Mouse (Mus musculus): ENCODE data around the gene Nol3.
"Not testable (repeated sequence)": the region's sequence is repeated elsewhere in the genome, so short reads cannot be mapped to it uniquely, and the experiment has no call there.

The Nol3 gene

DNA sequence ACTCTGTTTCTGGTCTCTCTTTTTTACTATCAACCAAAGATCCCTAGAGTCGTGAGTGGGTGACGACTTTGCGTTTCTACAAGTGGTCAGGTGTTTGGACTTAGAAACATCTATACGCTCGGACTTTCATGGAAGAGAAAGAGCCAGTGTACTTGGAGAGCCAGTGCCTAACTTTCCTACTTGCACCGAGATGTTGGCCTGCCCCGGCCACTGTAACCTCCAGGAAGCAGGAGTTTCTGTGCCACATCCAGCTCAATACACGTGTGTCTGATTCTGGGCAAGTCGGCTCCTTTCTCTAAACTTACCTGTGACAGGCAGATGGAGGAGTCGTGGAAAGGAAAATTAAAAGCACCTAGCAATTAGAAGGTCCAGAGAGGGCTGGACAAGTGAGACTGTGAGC lies at the start of gene Nol3:
TSS of gene Nol3 (plus strand) at position 301 of the 400 bp plus-strand sequence.
- DNase-seq (ENCODE audit: low spot score), result no peak

DNA sequence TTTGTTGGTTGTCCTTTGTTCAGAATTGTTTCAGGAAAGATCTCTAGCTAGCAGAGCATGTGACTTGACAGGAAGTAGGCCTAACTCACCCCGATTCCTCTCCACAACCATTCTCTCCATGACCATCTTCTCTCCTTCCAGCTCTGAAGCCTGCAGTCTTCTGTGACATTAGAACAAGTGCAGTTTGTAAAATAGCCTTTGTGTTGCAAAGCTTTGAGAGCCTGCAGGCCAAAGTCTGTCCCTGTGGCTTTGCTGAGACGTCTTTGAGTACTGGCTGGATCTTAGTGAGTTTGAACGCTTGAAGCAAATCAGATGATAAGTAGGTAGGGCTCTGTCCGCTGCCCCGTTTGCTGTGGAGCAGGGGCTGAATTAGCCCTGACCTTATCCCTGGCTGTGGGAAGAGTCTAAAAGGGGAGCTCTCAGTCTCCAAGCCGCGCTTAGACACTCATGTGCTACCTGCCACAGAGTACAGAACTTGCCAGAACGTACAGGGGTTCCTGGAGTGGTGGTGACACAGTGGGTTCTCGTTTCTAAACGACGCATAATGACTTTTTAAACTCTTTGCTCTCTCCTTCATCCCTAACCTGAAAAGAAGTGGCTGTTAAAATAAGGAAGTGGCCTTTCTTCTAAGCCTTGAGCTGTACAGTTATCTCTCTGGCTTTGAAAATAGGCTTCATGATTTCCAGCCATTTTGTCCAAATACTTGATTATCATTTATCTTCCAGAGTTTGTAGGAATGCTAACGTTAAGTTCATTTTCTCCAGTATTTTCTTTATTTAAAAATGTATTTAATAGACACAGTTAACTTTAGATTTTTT lies 44.2 kb upstream of the Nol3 start:
- DNase-seq (ENCODE audit: low spot score), result no peak

DNA sequence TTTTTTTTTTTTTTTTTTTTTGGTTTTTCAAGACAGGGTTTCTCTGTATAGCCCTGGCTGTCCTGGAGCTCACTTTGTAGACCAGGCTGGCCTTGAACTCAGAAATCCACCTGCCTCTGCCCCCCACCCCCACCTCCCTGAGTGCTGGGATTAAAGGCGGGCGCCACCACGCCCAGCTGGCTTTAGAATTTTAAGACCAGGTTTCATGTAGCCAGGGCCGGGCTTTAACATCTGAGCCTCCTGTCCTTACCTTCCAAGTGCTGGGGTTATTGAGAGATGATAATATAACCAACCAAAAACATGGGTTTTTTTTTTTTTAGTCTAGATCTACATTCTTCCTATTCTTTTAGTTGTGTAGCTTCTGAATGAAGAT lies 43.6 kb upstream of the Nol3 start:
- DNase-seq (ENCODE audit: low spot score), result not testable (repeated sequence)

DNA sequence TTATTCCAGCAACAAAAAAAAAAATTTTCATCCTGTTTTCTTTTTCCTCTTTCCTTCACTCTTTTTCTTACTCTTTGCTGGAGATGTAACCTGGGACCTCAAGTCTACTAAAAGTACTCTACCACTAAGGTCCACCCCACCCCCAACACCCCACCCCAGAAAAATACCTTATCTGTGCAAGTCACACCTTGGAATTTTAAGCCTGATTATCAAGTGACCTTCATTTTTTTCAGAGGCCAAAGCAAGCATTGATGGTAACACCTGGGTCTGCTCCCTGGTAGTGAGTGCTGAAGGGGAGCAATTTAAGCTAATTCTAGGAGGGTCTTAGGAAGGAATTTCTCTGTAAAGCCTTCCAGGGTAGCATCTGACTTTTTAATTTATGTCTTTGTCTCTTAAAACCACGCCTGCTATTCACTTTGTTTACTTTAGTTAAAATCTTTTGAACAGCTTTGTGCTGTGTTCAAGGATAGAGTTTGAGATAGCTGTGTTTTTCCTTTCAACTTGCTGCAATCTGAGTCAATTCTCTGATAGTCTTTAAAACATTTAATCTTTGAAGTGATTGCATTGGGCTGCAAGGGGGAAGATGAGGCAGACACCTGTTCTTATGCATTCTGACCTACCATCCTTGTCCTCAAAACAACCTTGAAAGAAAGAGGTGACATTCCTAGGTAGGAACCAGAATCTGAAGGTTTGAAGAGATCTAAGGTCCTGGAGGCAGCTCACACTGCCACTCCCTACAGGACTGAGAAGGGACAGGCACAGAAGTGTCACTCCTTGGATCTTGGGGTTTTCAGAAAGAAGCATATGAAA lies 42.6 kb upstream of the Nol3 start:
- DNase-seq (ENCODE audit: low spot score), result no peak

DNA sequence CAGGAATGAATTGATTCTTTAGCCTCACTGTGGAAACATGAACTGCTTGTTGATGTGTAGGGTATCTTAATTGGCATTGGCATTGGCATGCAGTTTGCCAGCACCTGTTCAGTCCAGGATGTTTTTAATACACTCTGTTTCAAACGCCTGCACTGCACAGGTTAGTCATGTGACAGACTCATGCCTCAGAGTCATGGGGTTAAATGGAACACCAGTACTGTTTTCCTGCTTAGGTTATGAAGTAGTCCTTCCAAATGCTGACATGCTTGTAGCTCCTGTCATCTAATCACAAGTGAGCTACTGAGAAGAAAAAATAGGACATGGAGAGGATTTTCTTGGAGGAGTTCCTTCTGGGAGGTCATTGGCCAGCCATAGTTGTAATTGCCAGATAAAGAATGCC lies 40.7 kb upstream of the Nol3 start:
- no peak for DNase-seq (ENCODE audit: low spot score)

DNA sequence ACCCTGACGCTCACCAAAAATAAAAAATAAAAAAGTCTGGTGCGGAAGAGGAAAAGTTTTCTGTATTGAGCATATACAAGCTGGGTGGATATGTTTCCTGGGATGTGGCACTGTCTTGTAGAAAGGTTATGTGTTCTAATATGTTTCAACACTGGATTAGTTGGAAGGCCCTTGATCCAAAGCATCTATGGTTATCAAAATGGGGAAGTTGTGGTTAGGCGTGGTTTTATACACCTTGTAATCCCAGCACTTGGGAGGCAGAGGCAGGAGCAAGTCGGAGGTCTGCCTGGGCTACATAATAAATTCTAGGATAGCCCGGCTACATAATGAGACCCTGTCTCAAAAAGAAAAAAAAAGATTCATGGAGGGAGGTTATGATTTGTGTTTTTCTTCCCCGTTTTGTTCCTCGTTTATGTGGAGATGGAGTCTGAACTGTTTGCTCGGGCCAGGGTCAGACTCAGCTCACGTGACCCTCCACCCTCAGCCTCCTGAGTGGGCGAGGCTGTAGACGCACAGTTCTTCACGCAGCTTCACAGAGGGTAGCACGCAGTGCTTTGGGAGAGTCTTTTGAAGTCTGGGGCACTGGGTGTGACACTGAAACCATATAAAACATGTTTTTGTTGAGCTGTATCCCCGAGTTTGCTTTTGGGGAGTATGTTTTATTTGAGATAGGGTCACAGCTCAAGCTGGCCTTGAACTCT lies 38.3 kb upstream of the Nol3 start:
- no peak for DNase-seq (ENCODE audit: low spot score)

DNA sequence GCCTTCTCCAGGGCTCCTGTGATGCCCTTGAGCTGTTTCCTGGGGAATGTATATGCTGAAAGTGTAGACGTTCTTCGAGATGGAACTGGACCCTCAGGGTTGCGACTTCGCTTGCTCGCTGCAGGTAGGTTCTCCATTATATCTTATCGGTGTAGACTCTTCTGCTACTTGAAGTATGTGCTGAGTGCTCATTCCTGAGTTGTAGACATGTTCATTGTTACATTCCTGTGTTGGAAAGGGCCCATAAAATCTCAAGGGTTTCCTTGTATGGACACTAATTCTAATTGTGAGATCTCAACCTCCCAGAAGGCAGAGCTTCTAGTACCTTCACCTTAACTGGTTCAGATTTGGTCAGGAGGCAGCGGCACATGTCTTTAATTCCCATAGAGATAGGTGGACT lies 34.9 kb upstream of the Nol3 start:
- no peak for DNase-seq (ENCODE audit: low spot score)

DNA sequence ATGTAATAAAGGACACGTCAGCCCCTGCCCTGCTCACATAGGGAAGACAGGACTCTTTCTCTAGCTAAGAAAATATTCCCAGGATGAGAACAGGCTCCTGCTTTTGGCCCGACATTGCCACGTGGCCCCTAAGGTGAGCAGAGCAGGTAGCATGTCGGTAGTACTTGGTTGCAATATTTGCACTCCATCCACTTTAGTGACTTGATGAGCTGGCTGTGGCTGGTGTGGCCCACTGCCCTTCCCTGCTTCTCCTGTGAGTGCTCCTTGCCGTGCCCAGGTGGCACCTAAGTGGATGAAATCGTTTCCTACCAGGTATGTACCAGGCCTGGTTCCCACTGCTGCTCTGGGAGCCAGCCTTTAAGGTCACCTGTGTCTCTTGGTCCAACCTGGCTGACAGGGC lies 24.0 kb upstream of the Nol3 start:
- DNase-seq (ENCODE audit: low spot score), result no peak

DNA sequence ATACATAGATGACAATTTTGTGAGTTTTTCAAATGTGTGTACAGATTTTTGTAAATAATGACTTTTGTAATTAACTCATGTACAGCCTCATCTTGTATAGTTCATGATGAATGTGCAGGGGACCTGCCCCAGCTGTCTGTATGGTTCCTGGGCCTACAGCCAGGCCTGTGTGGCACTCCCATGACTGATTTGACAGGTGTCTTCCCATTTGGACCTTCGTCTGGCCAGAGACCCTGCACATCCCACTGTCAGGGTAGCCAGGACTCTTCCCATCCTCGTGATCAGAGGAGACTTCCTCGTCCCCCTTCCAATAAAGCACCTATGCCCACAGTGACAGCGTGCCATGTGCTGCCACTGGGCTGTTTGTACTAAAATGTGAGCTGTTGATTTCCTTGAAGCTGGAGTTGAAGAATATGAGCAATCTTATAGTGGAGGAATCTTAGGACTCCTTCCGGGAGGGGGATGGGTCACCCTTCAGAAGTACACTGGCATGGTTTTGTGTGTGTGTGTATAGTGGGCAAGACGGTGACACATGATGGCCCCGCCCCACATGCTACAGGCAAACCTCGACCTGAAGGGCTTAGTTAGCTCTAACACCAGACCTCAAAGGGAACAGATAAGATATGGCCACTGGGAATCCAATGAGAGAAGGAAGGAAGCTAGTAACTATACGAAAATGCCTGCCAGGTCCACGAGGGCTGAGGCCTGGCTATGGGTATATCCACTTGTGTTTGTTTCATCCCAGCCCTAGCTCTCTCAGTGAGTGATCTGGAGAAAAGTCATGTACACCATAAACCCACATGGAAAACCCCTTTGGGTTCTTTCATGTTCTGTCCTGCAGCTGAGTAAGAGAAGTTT lies 23.0 kb upstream of the Nol3 start:
- DNase-seq (ENCODE audit: low spot score), result no peak

DNA sequence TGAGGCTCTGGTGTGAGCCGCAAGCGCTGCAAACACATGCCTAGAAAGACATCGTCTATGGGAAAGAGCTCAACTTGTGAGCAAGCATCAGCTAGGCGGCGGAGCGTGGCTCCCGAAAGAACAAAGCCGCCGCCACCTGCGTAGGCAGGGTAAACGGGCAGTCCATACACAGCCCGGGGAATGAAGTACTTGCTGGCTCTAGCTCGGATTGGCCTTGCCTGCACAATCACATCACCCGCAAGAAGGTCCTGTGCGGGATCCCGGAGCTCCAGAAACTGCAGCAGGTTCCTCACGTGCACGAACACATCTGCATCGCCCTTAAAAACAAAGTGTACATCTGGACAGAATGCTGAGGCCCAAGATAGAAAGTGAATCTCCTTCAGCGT lies 22.2 kb upstream of the Nol3 start:
- DNase-seq (ENCODE audit: low spot score), result no peak

DNA sequence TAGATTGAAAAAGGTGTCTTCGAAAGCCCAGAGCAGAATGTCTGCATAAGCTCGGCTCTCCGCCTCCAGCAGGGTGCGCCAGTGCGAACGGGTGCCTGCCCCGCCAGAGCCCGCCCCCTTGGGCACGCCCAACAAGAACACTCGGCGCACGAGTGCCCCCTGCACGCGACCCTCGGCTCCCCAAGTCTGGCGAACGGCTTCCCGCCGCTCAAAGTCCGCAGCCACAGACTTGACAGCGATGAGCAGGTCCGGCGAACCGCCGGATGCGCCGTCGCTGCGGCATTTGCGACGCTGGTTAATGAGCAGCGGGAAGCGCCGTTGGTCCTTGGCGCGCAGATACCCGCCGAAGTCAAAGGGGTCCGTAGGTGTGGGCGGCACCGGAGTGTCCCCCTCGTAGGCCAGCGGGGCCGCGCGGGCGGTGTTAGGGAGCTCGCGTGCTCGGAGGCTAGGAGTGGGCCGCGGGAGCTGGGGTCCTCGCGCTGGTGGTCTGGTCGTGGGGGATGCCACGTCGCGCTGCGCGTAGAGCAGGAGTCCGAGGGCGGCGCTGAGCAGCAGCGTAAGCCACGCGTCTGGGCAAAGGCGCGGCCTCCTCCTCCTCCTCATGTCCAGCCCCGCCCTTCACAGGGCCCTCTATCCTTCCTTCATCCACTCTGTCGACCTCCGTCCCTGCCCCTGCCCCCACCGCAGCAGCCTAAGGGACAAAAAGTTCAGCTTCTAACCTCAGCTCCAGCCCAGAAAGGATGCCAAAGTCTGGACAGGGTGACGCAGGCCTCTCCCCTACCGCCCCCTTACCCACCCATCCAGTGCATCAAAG lies 21.6 kb upstream of the Nol3 start:
- peak; percentile 72 for DNase-seq (ENCODE audit: low spot score)

DNA sequence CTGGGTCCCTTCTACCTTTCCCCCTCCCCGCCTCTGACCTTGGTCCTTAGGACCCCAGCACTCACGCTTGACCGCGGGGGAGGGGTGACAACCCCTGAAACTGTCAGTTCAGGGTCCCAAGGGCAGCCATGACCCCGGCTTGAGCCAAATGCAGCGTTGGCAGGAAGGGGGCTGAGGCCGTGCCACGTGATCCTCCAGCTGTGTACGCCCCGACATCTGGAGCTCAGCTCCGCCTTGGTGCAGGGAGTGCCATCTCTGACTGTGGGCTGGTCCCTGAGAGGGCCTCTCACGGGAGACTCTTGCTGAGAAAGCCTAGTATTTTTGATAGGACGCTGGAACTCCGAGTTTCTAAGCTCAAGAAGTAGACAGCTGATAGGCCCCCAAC lies 21.0 kb upstream of the Nol3 start, which contains the start of gene B3gnt9:
TSS of gene B3gnt9 (minus strand) at position 188 of the 385 bp plus-strand sequence.
- no peak for DNase-seq (ENCODE audit: low spot score)

DNA sequence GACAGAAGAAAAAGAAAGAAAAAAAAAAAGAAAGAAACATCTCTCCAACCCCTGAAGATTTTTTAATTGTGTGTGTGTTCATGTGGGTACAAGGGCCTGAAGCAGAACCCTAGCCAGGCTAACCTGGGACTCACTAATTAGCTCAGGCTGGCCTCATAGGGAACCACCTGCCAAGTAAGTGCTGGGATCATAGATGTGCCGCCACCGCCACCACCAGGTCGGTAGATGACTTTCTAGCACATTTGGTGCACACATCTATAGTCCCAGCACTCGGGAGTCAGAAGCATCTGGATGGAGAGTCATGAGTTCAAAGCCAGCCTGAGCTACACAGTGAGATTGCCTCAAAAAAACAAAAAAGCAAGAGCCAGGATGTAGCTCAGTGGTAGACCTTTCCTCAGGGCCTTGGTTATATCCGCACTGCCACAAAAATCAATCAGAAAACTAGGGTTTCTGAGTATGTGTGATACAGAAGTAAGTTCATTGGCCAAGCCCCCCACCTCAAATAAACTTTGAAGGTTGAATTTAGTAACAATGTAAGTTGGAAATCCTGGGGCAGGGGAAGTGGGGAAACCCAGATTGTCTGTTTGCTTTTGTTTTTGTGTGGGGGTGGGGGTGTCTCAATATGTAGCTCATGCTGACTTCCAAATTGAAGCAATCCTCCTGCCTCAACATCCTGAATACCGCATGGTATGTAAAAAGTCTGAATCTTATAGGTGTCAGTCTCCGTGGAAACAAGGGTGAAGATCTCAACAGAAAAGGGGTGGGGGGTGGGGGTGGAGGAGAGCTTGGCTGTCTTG lies 18.4 kb upstream of the Nol3 start:
- DNase-seq (ENCODE audit: low spot score), result no peak

DNA sequence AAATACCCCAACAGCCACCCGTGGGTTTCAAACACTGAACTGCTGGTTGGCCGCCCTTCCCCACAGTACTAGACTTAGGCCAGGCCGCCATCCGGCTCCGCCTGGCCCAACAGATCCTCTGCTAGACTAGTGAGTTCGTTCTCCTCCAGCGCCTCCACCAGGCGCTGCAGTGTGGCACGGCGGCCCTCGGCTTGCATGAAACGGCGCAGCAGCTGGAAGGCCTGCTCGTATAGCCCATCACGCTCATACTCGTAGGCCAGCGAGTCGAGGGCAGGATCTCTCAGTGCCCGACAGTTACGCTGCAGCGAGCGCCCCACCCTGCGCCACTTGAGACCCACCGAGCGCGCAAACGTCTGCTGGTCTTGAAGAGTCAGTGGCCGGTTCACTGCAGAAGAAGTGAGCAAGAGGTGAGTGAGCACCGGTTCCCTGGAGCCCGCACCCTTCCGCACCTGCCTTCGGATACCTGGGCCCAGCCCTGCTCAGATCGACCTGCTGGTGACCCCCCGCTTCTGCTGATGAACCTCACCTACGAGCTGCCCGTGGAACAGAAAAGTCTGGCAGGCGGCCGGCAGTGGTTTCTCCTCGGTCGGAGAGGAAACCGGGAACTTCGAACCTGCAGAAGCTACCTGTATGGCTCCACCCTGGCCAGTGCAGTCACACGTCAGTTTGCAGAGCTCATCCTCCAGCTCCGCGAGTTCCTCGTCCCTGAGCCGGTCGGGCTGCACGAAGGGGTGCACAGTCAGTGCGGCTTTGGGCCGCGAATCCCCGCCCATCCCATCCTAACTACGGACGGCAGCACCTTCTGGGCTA lies 16.8 kb upstream of the Nol3 start:
- no peak for DNase-seq (ENCODE audit: low spot score)

DNA sequence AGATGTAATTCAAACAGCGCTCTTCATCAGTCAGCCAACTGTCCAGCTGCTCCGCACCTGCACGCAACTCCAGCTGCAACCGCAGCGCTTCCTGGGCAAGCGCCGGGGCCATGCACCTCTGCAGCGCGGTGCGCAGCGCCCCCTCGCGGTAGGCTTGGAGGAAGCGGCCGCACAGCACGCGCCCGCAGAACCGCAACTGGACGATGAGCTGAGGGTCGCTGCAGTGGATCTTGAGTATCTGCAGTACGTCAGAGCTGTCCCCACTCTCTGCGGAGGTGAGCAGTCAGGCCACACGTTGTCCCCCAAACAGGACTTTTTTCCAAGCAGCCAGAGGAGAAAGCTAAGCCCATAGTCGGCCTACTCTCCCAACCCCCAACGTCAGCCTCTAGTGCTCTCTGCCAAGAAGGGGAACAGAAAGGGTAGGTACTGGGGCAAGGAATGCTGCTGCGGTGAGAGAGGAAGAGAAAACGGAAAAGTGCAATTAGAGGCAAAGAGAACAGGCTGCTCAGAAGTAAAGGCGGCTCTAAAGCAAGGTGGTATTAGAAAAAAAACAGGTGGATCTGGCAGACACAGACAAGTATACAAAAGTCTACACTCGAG lies 16.1 kb upstream of the Nol3 start:
- no peak for DNase-seq (ENCODE audit: low spot score)

DNA sequence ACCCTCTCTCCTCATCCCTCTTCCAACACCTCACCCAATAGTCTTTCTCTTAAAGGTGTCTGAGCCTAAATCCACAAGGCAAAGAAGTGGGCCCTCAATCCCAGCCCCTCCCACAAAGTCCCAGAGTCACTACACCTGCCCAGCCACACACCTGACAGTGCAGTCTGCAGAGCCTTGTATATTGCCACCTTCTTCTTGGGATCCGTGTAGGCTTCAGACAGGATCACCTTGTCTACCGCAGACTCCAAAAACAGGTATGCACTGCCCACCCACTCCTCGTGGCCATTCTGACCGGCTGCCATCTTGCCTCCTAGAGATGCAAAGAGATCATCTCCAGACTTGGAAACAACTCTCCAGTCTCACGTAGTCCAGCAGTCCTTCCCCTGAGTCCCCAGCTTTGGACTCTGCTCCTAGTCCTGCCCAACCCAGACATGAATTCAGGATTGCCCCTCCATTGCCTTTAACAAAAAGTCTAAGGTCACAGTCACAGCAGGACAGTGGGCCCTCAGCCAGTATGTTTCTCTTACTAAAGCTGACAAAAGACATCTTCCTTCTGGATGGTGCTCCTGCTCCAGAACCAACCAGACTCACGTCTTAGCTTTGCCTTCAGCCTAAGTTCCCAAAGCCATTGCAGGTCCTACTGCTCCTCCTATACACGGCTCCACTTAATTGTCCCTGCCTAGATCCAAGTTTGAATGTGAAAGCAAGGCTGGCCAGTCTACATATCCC lies 15.4 kb upstream of the Nol3 start:
- DNase-seq (ENCODE audit: low spot score), result no peak

DNA sequence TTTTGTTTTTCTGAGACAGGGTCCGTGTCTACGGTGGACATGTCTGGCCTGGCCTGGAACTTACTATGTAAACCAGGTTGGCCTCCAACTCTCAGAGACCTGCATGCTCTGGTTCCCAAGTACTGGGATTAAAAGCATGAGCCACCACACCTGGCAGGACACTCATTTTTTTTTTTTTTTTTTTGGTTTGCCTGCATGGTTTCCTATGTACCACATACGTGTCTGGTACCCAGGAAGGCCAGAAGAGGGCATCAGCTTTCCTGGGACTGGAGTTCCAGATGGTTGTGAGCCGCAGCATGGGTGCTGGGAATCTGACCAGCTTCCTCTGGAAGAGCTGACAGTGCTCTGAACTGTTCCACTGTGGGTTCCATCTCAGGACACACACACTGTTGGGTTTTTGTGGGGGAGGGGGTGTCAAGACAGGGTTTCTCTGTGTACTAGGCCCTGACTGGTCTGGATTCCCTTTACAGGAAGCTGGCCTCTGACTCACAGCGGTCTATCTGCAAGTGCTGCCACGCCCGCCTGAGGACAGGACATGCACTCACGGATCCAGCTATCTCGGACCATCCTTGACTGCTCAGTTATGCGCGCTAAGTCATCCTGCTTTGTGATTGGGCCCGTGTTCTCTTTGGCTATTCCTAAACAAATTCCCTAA lies 14.5 kb upstream of the Nol3 start:
- no peak for DNase-seq (ENCODE audit: low spot score)
